Mouse (Mus musculus) CH12.LX (cell line): Measurements from ENCODE around the gene Ccdc80. TPM values are rescaled to one million over a fixed set of nuclear protein-coding genes. Genes with fewer than 3 reads are reported as not detected.
A peak's percentile ranks its signal among the peaks of the same experiment; 100 is the strongest.

ENCODE experiments used
- DNase-seq: peaks from one replicate; pipeline ENCODE4 v3.0.0-alpha.2; 2013; ENCODE audit errors: extremely low read depth
- H3K27ac ChIP-seq: 2 replicates; pipeline ENCODE4 v1.5.1; 2012; ENCODE audit warnings: low read depth, mild to moderate bottlenecking, control low read depth, moderate library complexity; ENCODE audit not compliant: insufficient read depth
- H3K27me3 ChIP-seq: replicated peaks from 2 replicates; pipeline ENCODE3; 2012; ENCODE audit warnings: inconsistent platforms
- H3K36me3 ChIP-seq, 2 experiments: replicated peaks in 1 of 2; 2 replicates each; pipeline versions ENCODE3 to v1.6.1; 2012; ENCODE audit warnings: inconsistent platforms in 1 of 2, low read length in 1 of 2, mild to moderate bottlenecking in 1 of 2, mixed read lengths in 1 of 2, moderate library complexity in 1 of 2; ENCODE audit not compliant: control insufficient read depth in 1 of 2, insufficient read depth in 1 of 2
- H3K4me1 ChIP-seq, 2 experiments: 2 replicates each; pipeline ENCODE4 v1.6.1; 2012; ENCODE audit warnings: inconsistent platforms in 1 of 2, moderate library complexity in 1 of 2; ENCODE audit not compliant: insufficient read depth in 2 of 2, control insufficient read depth in 1 of 2
- H3K4me2 ChIP-seq: 2 replicates; pipeline ENCODE4 v1.6.1; 2012; ENCODE audit warnings: low read depth, mild to moderate bottlenecking, control low read depth; ENCODE audit not compliant: poor library complexity, insufficient read depth, severe bottlenecking
- H3K4me3 ChIP-seq, 3 experiments: fragments of 150-350 bp in 1 of 3; sonication (generic) in 1 of 3; replicated peaks in 1 of 3; 2 replicates each; pipeline versions ENCODE3 to v1.5.1; 2011 to 2012; ENCODE audit warnings: low read depth in 2 of 3, low read length in 2 of 3, mild to moderate bottlenecking in 2 of 3, moderate library complexity in 2 of 3, control low read depth in 1 of 3, improper control_type of control experiment in 1 of 3, inconsistent platforms in 1 of 3, mixed read lengths in 1 of 3; ENCODE audit not compliant: poor library complexity in 1 of 3
- H3K79me2 ChIP-seq: replicated peaks from 2 replicates; pipeline ENCODE4 v1.6.1; 2012; ENCODE audit warnings: mild to moderate bottlenecking, moderate library complexity; ENCODE audit not compliant: control insufficient read depth, poor library complexity, insufficient read depth, severe bottlenecking; ENCODE audit errors: extremely low read depth
- H3K9ac ChIP-seq: 2 replicates; pipeline ENCODE4 v1.6.1; 2012; ENCODE audit warnings: low read depth, mild to moderate bottlenecking, control low read depth, moderate library complexity; ENCODE audit not compliant: insufficient read depth
- H3K9me3 ChIP-seq: replicated peaks from 2 replicates; pipeline ENCODE3; 2012; ENCODE audit warnings: low read length, inconsistent platforms, mixed read lengths
- BHLHE40 ChIP-seq: IDR thresholded peaks from 2 replicates; pipeline ENCODE4 v1.6.1; 2011; ENCODE audit warnings: mild to moderate bottlenecking, low read depth, low read length, improper control_type of control experiment
- CHD2 ChIP-seq: IDR thresholded peaks from 2 replicates; pipeline ENCODE4 v1.6.1; 2011; ENCODE audit warnings: low read length, improper control_type of control experiment
- CTCF ChIP-seq, 2 experiments: IDR thresholded peaks in 1 of 2; conservative IDR thresholded peaks in 1 of 2; 2 replicates each; pipeline ENCODE4 v1.5.1; 2011 to 2012; ENCODE audit warnings: low read depth in 2 of 2, low read length in 2 of 2, improper control_type of control experiment in 1 of 2, inconsistent platforms in 1 of 2, mild to moderate bottlenecking in 1 of 2, moderate library complexity in 1 of 2
- EP300 ChIP-seq: IDR thresholded peaks from 2 replicates; pipeline ENCODE4 v1.6.1; 2011; ENCODE audit warnings: low read length, improper control_type of control experiment
- IRF4 ChIP-seq: IDR thresholded peaks from 2 replicates; pipeline ENCODE4 v1.6.1; 2014; ENCODE audit warnings: low read depth, mild to moderate bottlenecking, inconsistent platforms, low read length, improper control_type of control experiment
- MAX ChIP-seq: IDR thresholded peaks from 2 replicates; pipeline ENCODE4 v1.6.1; 2011; ENCODE audit warnings: low read length, improper control_type of control experiment
- MAZ ChIP-seq: IDR thresholded peaks from 2 replicates; pipeline ENCODE4 v1.6.1; 2012; ENCODE audit warnings: low read depth, mild to moderate bottlenecking, inconsistent platforms, low read length, improper control_type of control experiment, moderate library complexity
- MEF2A ChIP-seq: IDR thresholded peaks from 2 replicates; pipeline ENCODE4 v1.6.1; 2014; ENCODE audit warnings: low read depth, mild to moderate bottlenecking, inconsistent platforms, low read length, improper control_type of control experiment, borderline replicate concordance
- NRF1 ChIP-seq: IDR thresholded peaks from 2 replicates; pipeline ENCODE4 v1.6.1; 2014; ENCODE audit warnings: low read depth, mild to moderate bottlenecking, inconsistent platforms, low read length, improper control_type of control experiment, moderate library complexity
- PAX5 ChIP-seq: IDR thresholded peaks from 2 replicates; pipeline ENCODE4 v1.6.1; 2012; ENCODE audit warnings: low read length, inconsistent platforms, mixed read lengths
- RAD21 ChIP-seq: IDR thresholded peaks from 2 replicates; pipeline ENCODE4 v1.6.1; 2011; ENCODE audit warnings: low read depth, mild to moderate bottlenecking, low read length, improper control_type of control experiment, moderate library complexity
- SIN3A ChIP-seq: IDR thresholded peaks from 2 replicates; pipeline ENCODE4 v1.6.1; 2012; ENCODE audit warnings: low read length, improper control_type of control experiment, inconsistent platforms
- SMC3 ChIP-seq: IDR thresholded peaks from 2 replicates; pipeline ENCODE4 v1.6.1; 2011; ENCODE audit warnings: low read depth, low read length, improper control_type of control experiment
- USF2 ChIP-seq: conservative IDR thresholded peaks from 2 replicates; pipeline ENCODE4 v1.6.1; 2011; ENCODE audit warnings: low read depth, low read length, improper control_type of control experiment
- ZC3H11A ChIP-seq: IDR thresholded peaks from 2 replicates; pipeline ENCODE4 v1.6.1; 2012; ENCODE audit warnings: low read depth, mild to moderate bottlenecking, inconsistent platforms, low read length, improper control_type of control experiment
- ZKSCAN1 ChIP-seq: IDR thresholded peaks from 2 replicates; pipeline ENCODE4 v1.6.1; 2012; ENCODE audit warnings: low read depth, inconsistent platforms, low read length, improper control_type of control experiment, borderline replicate concordance
- ZMIZ1 ChIP-seq: IDR thresholded peaks from 2 replicates; pipeline ENCODE4 v1.6.1; 2012; ENCODE audit warnings: low read depth, mild to moderate bottlenecking, inconsistent platforms, low read length, improper control_type of control experiment
- ZNF384 ChIP-seq: IDR thresholded peaks from 2 replicates; pipeline ENCODE4 v1.6.1; 2012; ENCODE audit warnings: low read depth, low read length, improper control_type of control experiment, inconsistent platforms
- dilution Hi-C: fragments of 300-500 bp; cut with MboI; formaldehyde crosslinking; loops from 2 replicates; pipeline ENCODE4 v1.14.3; 2020; ENCODE audit warnings: low sequenced_read_pairs; ENCODE audit not compliant: extremely low pct_unique_long_range_greater_than_20kb, extremely low pct_ligation_motif_present
- in situ Hi-C: fragments of 300-500 bp; cut with MboI; formaldehyde crosslinking; loops from 3 replicates; pipeline ENCODE4 v1.14.3; 2019; ENCODE audit warnings: low sequenced_read_pairs, low pct_ligation_motif_present, low pct_unique_long_range_greater_than_20kb, mixed read lengths
- polyA plus RNA-seq: library from polyadenylated mRNA; unstranded; fragments of >175 nt; gene quantifications from 2 replicates; pipeline ENCODE4 v1.2.1, GENCODE M21; 2012; ENCODE audit warnings: low read depth; ENCODE audit not compliant: insufficient read length
- total RNA-seq, 2 experiments: library from RNA; depleted of rRNA; stranded (reverse); fragments of 300-350 nt in 1 of 2; fragments of >200 nt in 1 of 2; gene quantifications; 2 replicates each; pipeline ENCODE4 v1.2.3; 2012 to 2014

Ccdc80 gene
- total and polyA plus RNA-seq, 3 experiments, result 3.9 to 9.5 (median 6.1) TPM

DNA sequence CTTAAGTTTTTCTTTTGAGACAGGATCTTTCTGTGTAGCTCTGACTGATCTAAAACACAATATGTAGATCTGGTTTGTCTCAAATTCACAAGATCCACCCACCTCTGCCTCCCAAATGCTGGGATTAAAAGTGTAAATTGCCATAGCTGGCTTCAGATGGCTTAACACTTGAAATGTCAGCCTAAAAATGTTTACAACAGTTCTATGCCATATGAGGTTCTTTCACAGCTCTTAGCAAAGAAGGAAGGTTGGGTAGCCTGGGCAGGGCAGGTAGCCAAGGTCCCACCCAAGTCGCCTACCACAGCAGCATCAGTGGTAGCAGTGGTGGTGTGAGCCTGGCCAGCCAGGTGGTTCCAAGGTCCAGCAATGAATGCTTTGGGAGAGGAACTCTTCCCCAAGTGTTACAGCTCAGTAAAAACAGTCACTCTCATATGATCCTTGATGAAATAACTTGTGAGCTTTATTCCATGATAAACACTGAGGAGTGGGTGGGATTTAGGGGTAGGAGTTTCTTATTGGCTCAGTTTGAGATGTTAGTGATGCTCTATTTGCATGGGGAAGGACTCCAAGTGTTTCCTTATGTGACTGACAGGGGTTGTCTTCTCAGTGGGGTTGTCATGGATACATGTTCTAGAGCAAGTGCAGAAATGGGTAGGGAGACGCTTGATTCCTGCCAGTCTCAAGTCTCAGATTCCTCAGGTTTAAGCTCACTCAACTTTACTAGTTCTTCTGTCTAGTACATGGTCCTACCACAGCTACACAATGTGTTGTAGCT is 34.9 kb downstream of the Ccdc80 start:
- Histone ChIP-seq H3K4me2 (no peak overlapping the region), H3K4me1 (peaks cover 5 to 23% of the 10 kb centered on the region in 2 experiments; a peak in 3 of 4 replicates), H3K9ac (no peak overlapping the region), H3K36me3 (no peaks in the 10 kb centered on the region), H3K4me3 (no peak overlapping the region), H3K9me3 (no peaks in the 10 kb centered on the region), H3K79me2 (no peaks in the 10 kb centered on the region), H3K27me3 (no peaks in the 10 kb centered on the region), H3K27ac (no peak overlapping the region)
- no peak for DNase-seq
- TF ChIP-seq USF2 (no peak), NRF1 (no peak), EP300 (no peak), CHD2 (no peak), BHLHE40 (no peak), SIN3A (no peak), ZMIZ1 (no peak), MAX (no peak), MAZ (no peak), IRF4 (no peak), ZC3H11A (no peak)
- dilution Hi-C loops, result no loop called here
- in situ Hi-C loops, result no loop called here

DNA sequence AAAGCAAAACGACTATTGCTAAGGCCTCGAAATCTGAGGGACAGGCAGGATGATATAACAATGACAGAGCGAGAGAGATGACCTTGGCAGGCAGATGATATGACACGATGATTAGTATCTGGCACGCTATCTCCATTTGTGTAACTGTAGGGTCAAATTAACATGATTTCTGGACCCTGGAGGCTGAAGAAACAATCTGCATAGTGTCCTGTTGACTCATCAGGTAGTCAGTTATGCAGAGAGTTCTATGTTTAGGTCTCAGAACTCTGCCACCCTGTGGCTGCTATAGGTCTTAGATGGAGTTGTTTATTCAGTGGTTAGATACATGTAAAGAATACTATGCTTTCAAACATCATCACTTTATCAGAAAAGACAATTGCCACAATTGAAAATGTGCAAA is 48.5 kb downstream of the Ccdc80 start:
- Histone ChIP-seq H3K27me3 (no peaks in the 10 kb centered on the region), H3K9ac (no peak overlapping the region), H3K79me2 (no peaks in the 10 kb centered on the region), H3K36me3 (peaks cover 49 to 65% of the 10 kb centered on the region in 2 experiments), H3K9me3 (peaks cover 3% of the 10 kb centered on the region), H3K4me2 (no peak overlapping the region), H3K4me3 (no peak overlapping the region), H3K4me1 (peaks cover 0 to 27% of the 10 kb centered on the region in 2 experiments; a peak in 2 of 4 replicates)
- in situ Hi-C loops, result loop anchor here (5.0 kb wide), 1 partner anchor 44 kb away; no protein-coding TSS in a partner anchor
- dilution Hi-C loops, result no loop called here
- no peak for TF ChIP-seq ZNF384
- TF ChIP-seq ZC3H11A, result no peak
- TF ChIP-seq SMC3, result peak; percentile 53
- TF ChIP-seq BHLHE40, result no peak
- TF ChIP-seq ZMIZ1, result no peak
- peak; percentile 15 for TF ChIP-seq RAD21
- peak in 1 of 2 experiments; percentile 48; a peak in 2 of 4 replicates for TF ChIP-seq CTCF (conservative IDR thresholded peaks at IDR 0.05 in 1 of 2, IDR thresholded peaks at IDR 0.05 in 1 of 2; ENCODE audit: low read depth in 2 of 2, low read length in 2 of 2)
- no peak for TF ChIP-seq PAX5
- TF ChIP-seq SIN3A, result no peak
- no peak for TF ChIP-seq ZKSCAN1
- no peak for TF ChIP-seq MEF2A
- no peak for TF ChIP-seq CHD2
- TF ChIP-seq, all 38 proteins: peak for 3
- peak; percentile 31 for DNase-seq
- H3K27ac ChIP-seq, result no peak overlapping the region
